Mouse (Mus musculus) brown adipose tissue, adult 24 weeks (tissue): Measurements from ENCODE around the gene Atp6v0a4. TPM values are rescaled to one million over a fixed set of nuclear protein-coding genes. Genes with fewer than 3 reads are reported as not detected.
A peak's percentile ranks its signal among the peaks of the same experiment; 100 is the strongest.

ENCODE experiments used
- H3K27ac ChIP-seq: fragments of 200-500 bp; replicated peaks from 2 replicates; pipeline ENCODE4 v1.5.1; 2012; ENCODE audit warnings: low read depth, mild to moderate bottlenecking, low read length
- H3K4me1 ChIP-seq: fragments of 200-500 bp; 2 replicates; pipeline ENCODE4 v1.6.1; 2012; ENCODE audit warnings: low read length, mixed read lengths; ENCODE audit not compliant: control insufficient read depth, insufficient read depth, insufficient read length
- H3K4me3 ChIP-seq: fragments of 200-500 bp; 2 replicates; pipeline ENCODE4 v1.5.1; 2012; ENCODE audit warnings: low read depth, mild to moderate bottlenecking, low read length, moderate library complexity; ENCODE audit not compliant: insufficient read depth
- polyA plus RNA-seq: library from polyadenylated mRNA; stranded (reverse); fragments of >200 nt; gene quantifications from 2 replicates; pipeline ENCODE4 v1.2.4, GENCODE M21; 2012; ENCODE audit not compliant: missing spikeins, insufficient read depth, insufficient read length

Atp6v0a4 gene
- polyA plus RNA-seq, result not detected in 2 replicates

DNA sequence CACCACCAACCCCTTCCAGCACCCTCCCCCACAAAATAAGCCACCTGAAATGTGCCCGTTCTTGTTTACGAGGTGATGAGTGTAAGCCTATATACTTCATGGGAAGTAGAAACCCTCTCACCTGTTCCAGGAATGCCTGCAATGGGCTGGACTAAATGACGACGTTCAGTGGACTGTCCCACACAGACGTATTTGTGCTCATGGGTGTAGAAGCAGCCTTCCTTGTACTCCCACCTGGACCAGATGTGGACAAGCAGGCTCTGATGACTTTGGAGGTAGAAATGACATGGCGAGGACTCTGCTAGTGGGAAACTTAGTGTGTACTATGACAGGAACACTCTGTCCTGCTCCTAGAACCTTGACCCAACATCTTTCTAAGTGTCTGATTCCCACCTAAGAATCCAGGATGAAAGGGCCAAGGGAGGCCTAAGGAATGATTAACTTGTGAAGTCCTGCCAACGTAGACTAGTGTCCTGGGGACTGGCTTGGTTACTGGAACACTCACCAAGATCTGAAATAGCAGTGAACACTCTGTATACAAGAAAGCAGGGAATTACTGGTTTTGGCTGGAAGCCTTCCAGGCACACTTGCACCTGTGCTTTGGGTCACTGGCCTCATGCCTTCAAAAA is at the start of gene Atp6v0a4:
Gene Atp6v0a4 (minus strand): TSS at position 380 of the 629 bp plus-strand sequence.
- Histone ChIP-seq H3K4me1 (no peaks in the 10 kb centered on the region), H3K27ac (no peak within 1 kb of the TSS), H3K4me3 (no peak within 1 kb of the TSS)

DNA sequence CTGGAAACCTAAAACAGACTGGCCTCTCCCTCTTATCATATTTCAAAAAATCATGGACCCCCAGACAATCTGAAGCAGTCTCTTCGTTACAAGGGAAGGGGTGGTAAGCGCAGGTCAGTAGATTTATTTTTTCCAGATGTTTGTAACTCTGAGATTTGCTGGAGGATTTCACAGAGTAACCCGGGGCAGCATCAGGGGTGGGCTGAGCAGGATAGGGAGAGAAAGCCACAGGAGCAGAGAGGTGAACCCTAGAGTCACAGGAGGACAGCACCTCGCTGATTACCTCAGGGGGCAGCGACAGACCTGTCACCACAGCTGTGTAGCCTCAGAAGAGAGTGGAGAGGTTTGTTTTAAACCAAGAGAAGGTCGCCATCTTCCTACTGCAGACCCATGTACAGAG is 41.0 kb upstream of the Atp6v0a4 start:
- Histone ChIP-seq H3K27ac (no peak overlapping the region), H3K4me3 (no peak overlapping the region), H3K4me1 (no peaks in the 10 kb centered on the region)

DNA sequence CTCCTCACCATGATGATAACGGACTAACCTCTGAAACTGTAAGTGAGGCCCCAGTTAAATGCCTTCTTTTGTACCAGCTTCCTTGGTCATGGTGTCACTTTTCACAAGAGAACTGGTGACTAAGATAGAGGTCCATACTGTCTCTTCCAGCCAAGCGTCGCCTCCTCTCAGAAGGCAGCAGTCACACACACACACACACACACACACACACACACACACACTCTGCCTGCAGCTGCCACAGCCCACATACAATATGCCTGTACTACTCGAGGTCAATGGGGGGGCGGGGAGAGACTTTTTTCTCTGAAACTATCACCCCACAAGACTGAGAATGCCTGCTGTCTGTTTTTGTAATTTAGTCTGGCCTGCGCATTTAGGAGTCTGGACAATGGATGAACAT is 40.3 kb upstream of the Atp6v0a4 start:
- H3K27ac ChIP-seq, result no peak overlapping the region
- no peak overlapping the region for H3K4me3 ChIP-seq
- no peaks in the 10 kb centered on the region for H3K4me1 ChIP-seq

DNA sequence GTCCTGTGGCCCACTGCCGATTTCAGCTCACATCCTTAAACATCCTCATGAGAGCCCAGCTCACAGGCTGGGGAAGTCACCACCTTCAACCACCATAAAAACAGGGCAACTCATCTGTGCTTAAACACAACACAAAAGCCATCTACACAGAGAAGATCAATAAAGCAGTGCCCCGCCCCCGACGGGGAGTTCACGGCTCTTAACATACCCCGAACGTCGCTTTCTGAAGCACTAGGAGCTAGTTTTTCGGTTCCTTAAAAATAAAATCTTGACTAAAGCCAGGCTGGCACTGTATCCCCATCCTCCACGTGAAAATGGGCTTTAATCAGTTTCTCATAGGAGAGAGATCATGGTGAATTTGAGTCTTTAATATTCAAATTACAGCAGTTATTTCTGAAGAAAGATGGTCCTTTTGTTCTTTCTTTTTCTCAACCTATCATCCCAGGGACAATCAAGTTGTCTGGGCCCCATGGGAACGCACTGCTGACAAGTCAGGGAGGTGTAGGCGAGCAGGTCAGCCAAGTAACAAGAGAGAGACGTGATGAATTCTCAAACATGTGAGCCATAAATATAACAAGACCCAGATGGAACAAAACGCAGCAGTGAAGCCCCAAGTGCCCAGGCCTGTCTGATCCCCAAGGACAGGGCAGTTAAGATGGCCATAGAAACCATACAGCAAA is 38.6 kb upstream of the Atp6v0a4 start:
- H3K4me3 ChIP-seq, result no peak overlapping the region
- H3K27ac ChIP-seq, result no peak overlapping the region
- no peaks in the 10 kb centered on the region for H3K4me1 ChIP-seq

- Histone ChIP-seq H3K4me3 (no peak overlapping the region), H3K4me1 (no peaks in the 10 kb centered on the region), H3K27ac (no peak overlapping the region)
Observed at GRCm38 (mm10) chr6:38160556-38160955, 36.2 kb upstream of the Atp6v0a4 start.

GRCm38 (mm10) chr6:38160102-38160501 is 35.7 kb upstream of the Atp6v0a4 start:
- no peak overlapping the region for H3K4me3 ChIP-seq
- no peak overlapping the region for H3K27ac ChIP-seq
- no peaks in the 10 kb centered on the region for H3K4me1 ChIP-seq

GRCm38 (mm10) chr6:38159576-38159975 is 35.2 kb upstream of the Atp6v0a4 start:
- H3K4me3 ChIP-seq, result no peak overlapping the region
- H3K4me1 ChIP-seq, result no peaks in the 10 kb centered on the region
- no peak overlapping the region for H3K27ac ChIP-seq

DNA sequence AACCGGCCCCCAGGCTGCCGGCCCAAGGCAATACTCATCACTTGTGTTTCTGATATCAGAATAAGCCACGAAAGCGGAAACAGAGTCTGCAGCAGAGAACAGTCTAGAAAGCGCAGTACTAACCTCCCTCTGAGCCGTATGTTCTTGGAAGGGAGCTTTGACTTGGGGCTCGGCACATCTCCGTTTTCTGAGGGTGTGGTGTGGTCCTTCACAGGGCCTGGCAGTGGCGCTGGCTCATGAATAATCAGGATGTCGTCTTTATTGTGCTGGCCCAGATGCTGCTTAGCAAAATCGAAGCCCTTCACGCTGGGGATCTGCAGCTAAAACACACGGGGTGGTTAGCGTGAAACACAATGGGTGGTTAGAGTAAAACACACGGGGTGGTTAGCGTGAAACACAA is 33.5 kb upstream of the Atp6v0a4 start:
- no peak overlapping the region for H3K27ac ChIP-seq
- H3K4me3 ChIP-seq, result no peak overlapping the region
- no peaks in the 10 kb centered on the region for H3K4me1 ChIP-seq

DNA sequence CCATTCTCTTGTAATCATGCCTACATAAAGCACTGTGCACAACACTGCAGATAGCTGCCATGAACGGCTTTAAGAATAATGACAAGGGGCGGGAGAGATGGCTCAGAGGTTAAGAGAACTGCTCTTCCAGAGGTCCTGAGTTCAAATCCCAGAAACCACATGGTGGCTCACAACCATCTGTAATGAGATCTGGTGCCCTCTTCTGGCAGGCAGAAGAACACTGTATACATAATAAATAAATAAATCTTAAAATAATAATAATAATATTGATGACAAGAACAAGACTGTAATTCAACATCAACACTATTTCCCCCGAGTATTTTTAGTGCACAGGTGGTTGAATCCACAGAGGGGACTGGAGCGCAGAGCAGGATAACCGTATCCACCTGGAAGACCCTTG is 31.8 kb upstream of the Atp6v0a4 start:
- no peak overlapping the region for H3K4me3 ChIP-seq
- no peaks in the 10 kb centered on the region for H3K4me1 ChIP-seq
- H3K27ac ChIP-seq, result no peak overlapping the region

DNA sequence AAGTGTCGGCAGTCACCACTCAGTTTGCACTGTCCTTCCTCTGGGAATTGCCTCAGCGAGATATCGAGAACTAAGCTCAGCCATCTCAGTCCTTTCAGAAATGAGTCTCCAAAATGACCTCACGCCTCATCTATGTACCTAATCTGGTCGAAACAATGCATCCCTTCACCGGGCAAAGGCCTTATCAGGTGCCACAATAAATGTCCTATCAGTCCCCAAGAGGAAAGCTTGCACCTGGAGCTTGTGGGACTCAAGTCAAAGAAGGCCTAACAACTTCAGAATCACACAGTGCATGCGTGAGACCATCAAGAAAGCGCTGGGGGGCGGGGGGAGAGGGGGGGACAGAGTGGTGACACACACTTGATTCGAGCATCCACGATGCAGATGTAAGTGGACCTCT is 27.9 kb upstream of the Atp6v0a4 start:
- no peaks in the 10 kb centered on the region for H3K4me1 ChIP-seq
- H3K4me3 ChIP-seq, result no peak overlapping the region
- H3K27ac ChIP-seq, result no peak overlapping the region

DNA sequence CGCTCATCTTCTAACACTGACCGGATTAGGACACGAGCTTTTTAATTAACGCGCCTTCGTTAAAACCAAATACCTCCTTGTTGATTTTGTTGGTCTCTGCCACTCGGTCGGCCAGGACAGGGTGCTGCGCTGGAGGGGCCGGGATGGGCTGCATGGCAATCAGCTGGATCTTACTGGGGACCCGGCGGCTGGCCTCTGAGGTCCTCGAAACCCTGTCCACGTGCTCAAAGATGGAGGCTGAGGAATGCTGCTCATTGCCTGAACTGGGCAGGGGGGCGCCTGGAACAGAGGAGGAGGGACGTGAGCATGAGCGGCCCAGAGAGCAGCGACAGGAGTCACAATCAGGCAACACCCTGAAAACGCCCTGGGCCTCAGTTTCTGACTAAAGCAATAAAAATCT is 25.1 kb upstream of the Atp6v0a4 start:
- Histone ChIP-seq H3K4me1 (peaks cover 4% of the 10 kb centered on the region; the same call in 1 of the 2 replicates), H3K4me3 (no peak overlapping the region), H3K27ac (no peak overlapping the region)

GRCm38 (mm10) chr6:38148626-38149025 is 24.2 kb upstream of the Atp6v0a4 start:
- Histone ChIP-seq H3K27ac (no peak overlapping the region), H3K4me1 (peaks cover 7% of the 10 kb centered on the region; the same call in 1 of the 2 replicates), H3K4me3 (no peak overlapping the region)

GRCm38 (mm10) chr6:38147301-38147700 is 22.9 kb upstream of the Atp6v0a4 start:
- H3K4me3 ChIP-seq, result no peak overlapping the region
- H3K27ac ChIP-seq, result no peak overlapping the region
- peaks cover 7% of the 10 kb centered on the region; the same call in 1 of the 2 replicates for H3K4me1 ChIP-seq

GRCm38 (mm10) chr6:38145463-38146065 is 21.2 kb upstream of the Atp6v0a4 start:
- H3K4me1 ChIP-seq, result peaks cover 7% of the 10 kb centered on the region; the same call in 1 of the 2 replicates
- H3K27ac ChIP-seq, result 0 out of 2 replicates have a peak overlapping the region, but pooled peaks have one; percentile 46
- no peak overlapping the region for H3K4me3 ChIP-seq

GRCm38 (mm10) chr6:38144161-38144998 is 20.0 kb upstream of the Atp6v0a4 start:
- Histone ChIP-seq H3K4me3 (no peak overlapping the region), H3K27ac (no peak overlapping the region; the same call in 1 of the 2 replicates), H3K4me1 (peaks cover 7% of the 10 kb centered on the region; the same call in 1 of the 2 replicates)
